Mouse (Mus musculus) ES-E14 (cell line): ENCODE measurements at regions not wholly inside any gene's neighbourhood (a gene's known extent, or its start where the extent isn't known, plus 50 kb on each side); places are given as distances from the start of the nearest gene placed in this dataset.

Experiments used
- DNase-seq: peaks from one replicate; pipeline ENCODE4 v3.0.0-alpha.2; 2013; ENCODE audit warnings: low read depth, low spot score
- H3K27ac ChIP-seq: 2 replicates; pipeline ENCODE4 v1.5.1; 2012; ENCODE audit warnings: low read depth, mild to moderate bottlenecking, low read length, moderate library complexity, mixed read lengths; ENCODE audit not compliant: poor library complexity, insufficient read depth, severe bottlenecking
- H3K36me3 ChIP-seq: 2 replicates; pipeline ENCODE4 v1.6.1; 2012; ENCODE audit warnings: mild to moderate bottlenecking, low read length, moderate library complexity, mixed read lengths; ENCODE audit not compliant: control insufficient read depth, poor library complexity, insufficient read depth, severe bottlenecking
- H3K4me1 ChIP-seq, 2 experiments: fragments of 150-350 bp in 1 of 2; sonication (generic) in 1 of 2; 2 replicates each; pipeline ENCODE4 v1.6.1; 2012; ENCODE audit warnings: low read length in 2 of 2, mild to moderate bottlenecking in 1 of 2, mixed read lengths in 1 of 2; ENCODE audit not compliant: control insufficient read depth in 2 of 2, insufficient read depth in 2 of 2, poor library complexity in 1 of 2
- H3K4me3 ChIP-seq, 2 experiments: fragments of 150-350 bp in 1 of 2; sonication (generic) in 1 of 2; 2 replicates each; pipeline ENCODE4 v1.5.1; 2012; ENCODE audit warnings: low read length in 2 of 2, low read depth in 1 of 2, mild to moderate bottlenecking in 1 of 2, mixed read lengths in 1 of 2; ENCODE audit not compliant: insufficient read depth in 1 of 2, poor library complexity in 1 of 2, severe bottlenecking in 1 of 2
- H3K9ac ChIP-seq: 2 replicates; pipeline ENCODE4 v1.6.1; 2012; ENCODE audit warnings: low read depth, mild to moderate bottlenecking, low read length, mixed read lengths; ENCODE audit not compliant: poor library complexity, insufficient read depth, severe bottlenecking
- H3K9me3 ChIP-seq: fragments of 150-350 bp; sonication (generic); 2 replicates; pipeline ENCODE4 v1.6.1; 2012; ENCODE audit warnings: low read depth, mild to moderate bottlenecking, low read length; ENCODE audit not compliant: control insufficient read depth, insufficient read depth
- CHD2 ChIP-seq: IDR thresholded peaks from 2 replicates; pipeline ENCODE4 v1.6.1; 2014; ENCODE audit warnings: mild to moderate bottlenecking, low read depth, low read length, inconsistent platforms
- HCFC1 ChIP-seq: IDR thresholded peaks from 2 replicates; pipeline ENCODE4 v1.6.1; 2012; ENCODE audit warnings: low read length, inconsistent platforms, borderline replicate concordance; ENCODE audit not compliant: insufficient read depth
- MAFK ChIP-seq: IDR thresholded peaks from 2 replicates; pipeline ENCODE4 v1.6.1; 2014; ENCODE audit warnings: mild to moderate bottlenecking, low read depth, low read length, inconsistent platforms; ENCODE audit not compliant: insufficient read depth
- ZC3H11A ChIP-seq: IDR thresholded peaks from 2 replicates; pipeline ENCODE4 v1.6.1; 2012; ENCODE audit warnings: low read depth, mild to moderate bottlenecking, inconsistent platforms, low read length, borderline replicate concordance
- ZNF384 ChIP-seq: IDR thresholded peaks from 2 replicates; pipeline ENCODE4 v1.6.1; 2012; ENCODE audit warnings: low read depth, low read length, inconsistent platforms
- in situ Hi-C, 2 experiments: fragments of 600-800 bp; cut with MboI; formaldehyde crosslinking; loops; one replicate each; pipeline ENCODE4 v1.15.1; 2025; ENCODE audit warnings: low sequenced_read_pairs in 2 of 2, inconsistent platforms in 1 of 2; ENCODE audit not compliant: unreplicated experiment in 2 of 2

- H3K27ac ChIP-seq, result no peak overlapping the region
- no peaks in the 10 kb centered on the region for H3K9me3 ChIP-seq
- in situ Hi-C loops, result no loop called here
- peak; percentile 48 for DNase-seq
- no peaks in the 10 kb centered on the region for H3K36me3 ChIP-seq
- TF ChIP-seq HCFC1 (no peak), MAFK (no peak), CHD2 (no peak), ZC3H11A (no peak), ZNF384 (no peak)
- H3K4me3 ChIP-seq, result no peak overlapping the region
- H3K4me1 ChIP-seq, result peaks cover 5% of the 10 kb centered on the region in 2 experiments; a peak in 2 of 4 replicates
- no peak overlapping the region for H3K9ac ChIP-seq
These were observed 132.1 kb upstream of the Hs3st4 start for GRCm38 (mm10) chr7:123850272-123851197.

GRCm38 (mm10) chr7:123857539-123857938 lies 125.1 kb upstream of the Hs3st4 start:
- no peaks in the 10 kb centered on the region for H3K9me3 ChIP-seq
- H3K4me1 ChIP-seq, result no peaks in the 10 kb centered on the region
- H3K27ac ChIP-seq, result no peak overlapping the region
- no peak overlapping the region for H3K9ac ChIP-seq
- in situ Hi-C loops, result no loop called here
- H3K36me3 ChIP-seq, result no peaks in the 10 kb centered on the region
- no peak for TF ChIP-seq ZNF384
- no peak for TF ChIP-seq MAFK
- TF ChIP-seq CHD2, result no peak
- no peak for TF ChIP-seq ZC3H11A
- H3K4me3 ChIP-seq, result no peak overlapping the region
- DNase-seq, result no peak

- Histone ChIP-seq H3K36me3 (no peaks in the 10 kb centered on the region), H3K9me3 (no peaks in the 10 kb centered on the region), H3K4me1 (no peaks in the 10 kb centered on the region), H3K9ac (no peak overlapping the region), H3K27ac (no peak overlapping the region), H3K4me3 (no peak overlapping the region)
- TF ChIP-seq ZC3H11A (no peak), CHD2 (no peak), MAFK (no peak)
- in situ Hi-C loops, result no loop called here
- no peak for DNase-seq
These were observed 121.0 kb upstream of the Hs3st4 start for GRCm38 (mm10) chr7:123861706-123862105.

- Histone ChIP-seq H3K9me3 (no peaks in the 10 kb centered on the region), H3K4me3 (no peak overlapping the region), H3K9ac (no peak overlapping the region), H3K36me3 (no peaks in the 10 kb centered on the region), H3K27ac (no peak overlapping the region), H3K4me1 (no peaks in the 10 kb centered on the region)
- DNase-seq, result no peak
- TF ChIP-seq HCFC1 (no peak), ZC3H11A (no peak), CHD2 (no peak), MAFK (no peak), ZNF384 (no peak)
- in situ Hi-C loops, result no loop called here
These were observed 85.8 kb upstream of the Hs3st4 start for GRCm38 (mm10) chr7:123896759-123897444.
